Mouse (Mus musculus) layer of hippocampus, adult 8-10 months (tissue): ENCODE measurements around the gene Speer4c. TPM values are rescaled to one million over a fixed set of nuclear protein-coding genes. Genes with fewer than 3 reads are reported as not detected.
"Not testable (repeated sequence)": the region's sequence is repeated elsewhere in the genome, so short reads cannot be mapped to it uniquely, and the experiment has no call there.

Source experiments
- DNase-seq, 2 experiments: peaks; one replicate each; pipeline ENCODE4 v3.0.0; 2022; ENCODE audit warnings: low spot score in 2 of 2
- total RNA-seq, 4 experiments: library from RNA; stranded (reverse); gene quantifications; 2 replicates each; pipeline ENCODE4 v1.2.4; 2022

The Speer4c gene
- total RNA-seq: not detected

GRCm38 (mm10) chr5:15714171-15714570 lies at the start of gene Speer4c:
Gene Speer4c (minus strand): TSS chr5:15714271.
- not testable (repeated sequence) for DNase-seq

GRCm38 (mm10) chr5:15747478-15748255 lies 33.6 kb upstream of the Speer4c start:
- DNase-seq: no peak

- DNase-seq: no peak
Measured at GRCm38 (mm10) chr5:15734097-15734867, 20.2 kb upstream of the Speer4c start.

GRCm38 (mm10) chr5:15702891-15703290 lies 11.2 kb downstream of the Speer4c start:
- peak in 1 of 2 experiments; percentile 32 for DNase-seq

GRCm38 (mm10) chr5:15697719-15698118 lies 16.4 kb downstream of the Speer4c start:
- not testable (repeated sequence) for DNase-seq

- DNase-seq: not testable (repeated sequence)
Measured at GRCm38 (mm10) chr5:15691849-15692248, 22.2 kb downstream of the Speer4c start.

DNA sequence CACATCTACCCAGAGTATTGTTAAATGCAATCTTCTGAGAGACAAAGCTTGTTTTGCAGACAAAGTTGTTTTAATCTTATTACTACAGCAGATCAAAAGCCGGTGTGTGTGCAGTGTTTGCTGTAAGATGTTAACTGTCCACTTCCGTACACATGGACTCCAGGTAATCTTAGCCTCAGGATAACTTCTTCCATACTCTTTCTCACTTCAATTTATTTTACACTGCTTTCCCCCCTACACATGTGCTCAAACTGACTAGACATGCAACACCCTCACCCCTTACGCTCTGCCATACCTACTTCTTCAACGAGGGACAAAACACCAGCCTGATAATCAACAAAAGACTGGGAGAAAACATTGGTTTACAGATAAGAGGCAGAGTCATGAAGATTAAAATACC lies 23.2 kb downstream of the Speer4c start:
- DNase-seq: not testable (repeated sequence)

DNA sequence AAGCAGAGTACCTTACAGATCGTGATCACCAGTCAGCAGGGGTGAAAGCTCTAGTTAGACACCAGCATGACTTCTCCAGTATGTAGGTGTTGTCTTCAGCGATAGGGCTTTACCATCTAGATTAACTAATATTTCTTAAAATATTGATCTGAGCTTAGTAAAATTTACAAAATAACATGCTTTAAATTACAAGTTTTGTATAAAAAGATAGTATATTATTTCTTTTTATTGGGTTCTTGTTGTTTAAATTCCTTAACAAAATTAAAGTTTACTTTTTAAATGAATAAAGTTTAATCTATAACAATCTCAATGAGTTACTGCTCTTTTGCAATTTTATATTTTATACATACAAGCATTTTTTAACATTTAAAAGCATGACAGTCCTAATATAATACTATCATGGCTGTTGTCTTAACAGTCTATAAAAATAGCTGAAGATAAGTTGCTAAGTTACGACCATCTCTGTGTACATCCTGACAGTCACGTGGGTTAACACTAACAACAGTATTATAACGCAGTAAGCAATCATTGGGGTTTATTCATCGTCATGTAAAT lies 24.3 kb downstream of the Speer4c start:
- not testable (repeated sequence) for DNase-seq

DNA sequence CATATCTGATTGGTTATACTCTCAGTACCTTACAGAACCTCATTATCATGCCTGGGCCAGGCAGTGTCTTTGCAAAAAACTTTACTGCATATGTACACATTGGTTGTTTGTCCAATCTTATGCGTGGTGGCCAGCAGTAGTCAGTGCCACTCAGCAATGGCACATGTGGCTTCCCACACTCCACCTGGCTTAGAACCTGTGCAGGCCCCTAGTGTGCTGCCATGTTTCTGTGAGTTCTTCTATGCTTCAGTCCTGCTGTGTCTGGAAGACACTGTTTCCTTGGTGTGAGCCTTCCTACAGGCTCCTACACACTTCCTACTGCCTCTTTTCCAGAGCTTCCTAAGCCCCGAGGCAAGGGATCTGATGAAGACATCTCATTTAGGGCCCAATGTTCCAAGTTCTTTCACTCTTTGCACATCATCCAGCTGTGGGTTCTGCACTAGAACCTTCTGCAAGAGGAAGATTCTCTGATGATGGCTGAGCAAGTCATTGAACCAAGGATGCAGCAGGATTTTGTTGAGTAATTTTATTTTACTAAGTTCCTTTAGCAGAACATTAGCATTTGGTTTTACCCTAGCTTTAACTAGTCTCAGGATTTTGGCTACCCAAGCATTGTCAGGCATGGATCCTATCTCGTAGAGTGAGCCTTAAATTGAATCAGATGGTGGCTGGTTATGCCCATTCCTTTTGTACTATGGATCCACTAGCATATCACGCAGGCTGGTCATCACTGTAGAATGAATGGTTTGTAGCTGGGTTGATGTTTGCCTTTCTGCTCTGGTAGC lies 25.0 kb downstream of the Speer4c start:
- DNase-seq: not testable (repeated sequence)

DNA sequence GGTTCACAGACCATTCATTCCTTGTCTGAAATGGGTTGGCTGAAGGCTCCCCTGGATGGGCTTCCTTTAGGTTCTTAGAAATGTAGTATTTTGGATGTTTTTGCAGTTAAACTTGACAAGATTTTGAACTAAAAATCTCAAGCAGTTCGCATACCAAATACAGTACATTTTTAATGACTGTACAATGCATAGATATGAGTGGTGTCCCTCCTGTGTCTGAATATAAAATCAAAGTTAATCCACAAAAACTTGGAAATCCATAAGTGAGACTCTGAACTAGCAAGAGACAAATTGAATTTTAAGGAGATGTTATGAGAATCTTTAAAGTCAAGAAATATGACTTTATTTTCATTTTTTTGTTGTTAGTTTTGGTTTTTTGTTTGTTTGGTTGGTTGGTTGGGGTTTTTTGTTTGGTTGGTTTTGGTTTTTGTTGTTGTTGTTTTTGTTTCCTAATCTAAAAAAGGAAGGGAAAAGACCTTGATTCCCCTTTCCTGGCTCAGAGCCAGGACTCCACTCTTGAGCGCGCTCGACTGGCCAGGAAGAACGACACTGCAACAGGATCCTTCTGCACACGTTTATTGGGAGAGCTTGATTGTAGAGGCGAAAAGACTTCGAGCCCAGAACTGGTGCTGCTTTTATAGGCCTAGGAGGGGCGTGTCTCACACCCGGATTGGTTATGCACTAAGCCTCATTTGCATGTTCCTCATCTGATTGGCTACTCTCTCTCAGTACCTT lies 32.6 kb downstream of the Speer4c start:
- not testable (repeated sequence) for DNase-seq

- DNase-seq: not testable (repeated sequence)
Measured at GRCm38 (mm10) chr5:15679980-15680949, 33.8 kb downstream of the Speer4c start.

- not testable (repeated sequence) for DNase-seq
Measured at GRCm38 (mm10) chr5:15678907-15679306, 35.2 kb downstream of the Speer4c start.

DNA sequence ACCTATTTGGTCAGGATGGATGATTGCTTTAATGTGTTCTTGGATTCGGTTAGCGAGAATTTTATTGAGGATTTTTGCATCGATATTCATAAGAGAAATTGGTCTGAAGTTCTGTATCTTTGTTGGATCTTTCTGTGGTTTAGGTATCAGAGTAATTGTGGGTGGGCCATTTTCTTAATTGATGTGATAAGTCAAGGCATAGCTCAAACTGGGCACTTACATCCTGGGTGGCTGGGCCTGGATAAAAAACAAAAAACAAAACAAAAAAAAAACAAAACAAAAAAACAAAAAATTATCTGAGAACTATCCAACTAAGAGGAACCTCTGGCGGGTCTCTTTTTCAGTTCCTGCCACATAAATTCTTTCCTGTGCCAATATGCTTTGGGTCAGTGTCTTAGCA lies 36.3 kb downstream of the Speer4c start:
- DNase-seq: not testable (repeated sequence)

- not testable (repeated sequence) for DNase-seq
Measured at GRCm38 (mm10) chr5:15674429-15675244, 39.4 kb downstream of the Speer4c start.

DNA sequence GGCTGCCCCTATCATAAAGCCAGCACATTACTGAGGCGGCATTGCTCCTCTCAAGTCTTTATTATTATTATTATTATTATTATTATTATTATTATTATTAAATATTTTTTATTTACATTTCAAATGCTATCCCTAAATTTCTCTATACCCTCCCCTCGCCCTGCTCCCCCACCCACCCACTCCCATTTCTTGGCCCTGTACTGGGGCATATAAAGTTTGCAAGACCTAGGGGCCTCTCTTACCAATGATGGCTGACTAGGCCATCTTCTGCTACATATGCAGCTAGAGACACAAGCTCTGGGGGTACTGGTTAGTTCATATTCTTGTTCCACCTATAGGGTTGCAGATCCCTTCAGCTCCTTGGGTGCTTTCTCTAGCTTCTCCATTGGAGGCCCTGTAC lies 40.1 kb downstream of the Speer4c start:
- DNase-seq: not testable (repeated sequence)

DNA sequence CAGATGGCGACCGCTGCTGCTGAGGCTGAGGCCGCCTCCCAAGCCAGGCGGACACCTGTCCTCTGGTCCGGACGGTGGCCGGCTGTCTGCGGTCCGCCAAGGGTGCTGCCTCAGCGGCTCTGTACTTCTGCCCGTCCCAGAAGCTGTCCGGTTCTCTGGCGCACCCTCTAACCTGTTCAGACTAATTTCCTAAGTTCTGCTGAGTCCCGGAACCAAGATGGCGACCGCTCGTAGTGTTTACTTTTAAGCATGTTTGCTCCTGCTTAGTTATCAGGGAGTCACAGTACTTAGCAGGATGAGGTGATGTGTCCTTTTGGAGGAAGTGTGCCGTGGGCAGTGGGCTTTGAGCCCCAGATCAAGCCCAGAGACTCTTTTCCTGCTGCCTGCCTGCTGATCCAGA lies 43.3 kb downstream of the Speer4c start:
- not testable (repeated sequence) for DNase-seq

DNA sequence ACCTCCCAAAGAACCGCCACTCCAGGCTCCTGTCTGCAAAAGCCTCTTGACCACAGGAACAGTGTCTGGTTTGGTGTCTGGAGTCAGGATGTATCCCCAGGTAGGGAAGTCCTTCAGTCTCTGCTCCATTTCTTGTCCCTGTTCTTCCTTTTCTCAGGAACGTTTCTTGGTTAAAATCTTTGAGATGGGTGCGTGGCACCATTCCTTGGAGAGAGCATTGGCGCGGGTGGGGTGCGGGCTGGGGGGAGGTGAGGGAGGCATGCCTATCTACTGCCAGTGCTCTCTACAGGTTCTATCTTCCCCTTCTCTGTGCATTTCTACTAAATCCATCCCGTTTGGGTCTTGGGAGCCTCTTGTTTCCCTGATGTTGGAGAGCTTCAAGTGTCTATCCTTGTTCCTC lies 50.2 kb downstream of the Speer4c start:
- not testable (repeated sequence) for DNase-seq
